Mouse (Mus musculus) cortical plate, adult 2 months (tissue): Measurements from ENCODE around the gene Ppfibp2.

Experiments
- CTCF ChIP-seq: fragments of 200-500 bp; IDR thresholded peaks from 2 replicates; pipeline ENCODE4 v1.5.1; 2011; ENCODE audit warnings: mild to moderate bottlenecking, control low read depth, low read length; ENCODE audit not compliant: insufficient read depth; ENCODE audit errors: extremely low read depth
- POLR2A ChIP-seq: fragments of 200-500 bp; IDR thresholded peaks from 2 replicates; pipeline ENCODE4 v1.6.1; 2011; ENCODE audit warnings: mild to moderate bottlenecking, low read length, control low read depth; ENCODE audit not compliant: insufficient read depth; ENCODE audit errors: extremely low read depth

DNA sequence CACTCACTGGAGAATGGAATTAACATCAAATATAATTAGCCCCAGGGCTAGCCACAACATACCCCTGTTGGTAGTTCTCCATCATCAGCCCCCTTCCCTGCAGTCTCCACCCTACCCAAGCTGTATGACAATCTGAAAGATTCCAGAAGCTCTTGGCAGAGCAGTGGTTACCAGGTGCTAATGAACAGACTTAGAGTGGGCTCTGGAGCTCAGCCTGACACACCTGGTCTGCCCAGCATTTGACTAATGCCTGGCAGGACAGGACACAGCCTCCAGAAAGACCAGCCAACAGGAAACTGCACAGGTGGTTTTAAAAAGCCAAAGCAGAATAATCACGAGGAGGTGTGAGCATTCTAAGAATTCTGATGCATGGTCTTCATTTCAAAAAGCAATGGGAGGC lies 41.5 kb upstream of the Ppfibp2 start:
- TF ChIP-seq POLR2A = no peak
- TF ChIP-seq CTCF = no peak
